Mouse (Mus musculus) embryonic fibroblast, embryonic 13.5 days (primary cell): Measurements from ENCODE around the gene Wdr43. TPM values are rescaled to one million over a fixed set of nuclear protein-coding genes. Genes with fewer than 3 reads are reported as not detected.

Source experiments
- H3K27ac ChIP-seq: 2 replicates; pipeline ENCODE4 v1.5.1; 2012; ENCODE audit warnings: low read length, control low read depth, inconsistent platforms; ENCODE audit not compliant: insufficient read depth
- H3K4me1 ChIP-seq: 2 replicates; pipeline ENCODE4 v1.6.1; 2011; ENCODE audit warnings: low read length; ENCODE audit not compliant: control insufficient read depth, insufficient read depth
- H3K4me3 ChIP-seq: 2 replicates; pipeline ENCODE4 v1.5.1; 2011; ENCODE audit warnings: mild to moderate bottlenecking, control low read depth, low read length; ENCODE audit not compliant: insufficient read depth
- CTCF ChIP-seq: IDR thresholded peaks from 2 replicates; pipeline ENCODE4 v1.5.1; 2011; ENCODE audit warnings: mild to moderate bottlenecking, control low read depth, low read length, moderate library complexity, borderline replicate concordance; ENCODE audit not compliant: insufficient read depth
- POLR2A ChIP-seq: IDR thresholded peaks from 2 replicates; pipeline ENCODE4 v1.6.1; 2011; ENCODE audit warnings: low read depth, mild to moderate bottlenecking, control low read depth, low read length, moderate library complexity
- polyA plus RNA-seq: library from polyadenylated mRNA; stranded (reverse); fragments of >200 nt; gene quantifications from 2 replicates; pipeline ENCODE4 v1.2.4, GENCODE M21; 2011; ENCODE audit warnings: low read depth; ENCODE audit not compliant: missing spikeins, insufficient read length

Gene Wdr43
- polyA plus RNA-seq, 1 experiment = 118 TPM

DNA sequence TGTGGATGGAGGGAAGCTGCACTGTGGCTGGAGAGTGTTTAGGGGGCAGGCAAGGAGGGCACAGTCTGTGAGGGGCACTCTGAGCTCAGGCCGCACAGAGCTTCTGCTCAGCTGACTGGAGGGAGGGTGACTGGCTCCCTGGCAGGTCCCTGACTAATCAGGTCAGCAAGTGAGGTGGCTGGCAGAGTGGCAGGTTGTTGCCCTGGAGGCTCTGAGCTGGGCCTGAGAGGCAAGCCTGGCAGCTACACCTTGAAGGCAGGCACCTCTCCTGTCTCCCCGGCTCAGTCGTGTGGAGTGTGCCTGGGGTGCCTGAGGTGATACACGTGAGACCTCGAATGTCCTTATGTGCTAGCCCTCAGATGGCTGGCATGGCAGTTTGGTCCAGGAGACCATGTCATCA, 80.7 kb downstream of the Wdr43 start:
- Histone ChIP-seq H3K4me3 (no peak overlapping the region), H3K27ac (no peak overlapping the region), H3K4me1 (no peaks in the 10 kb centered on the region)
- TF ChIP-seq CTCF (no peak), POLR2A (no peak)

DNA sequence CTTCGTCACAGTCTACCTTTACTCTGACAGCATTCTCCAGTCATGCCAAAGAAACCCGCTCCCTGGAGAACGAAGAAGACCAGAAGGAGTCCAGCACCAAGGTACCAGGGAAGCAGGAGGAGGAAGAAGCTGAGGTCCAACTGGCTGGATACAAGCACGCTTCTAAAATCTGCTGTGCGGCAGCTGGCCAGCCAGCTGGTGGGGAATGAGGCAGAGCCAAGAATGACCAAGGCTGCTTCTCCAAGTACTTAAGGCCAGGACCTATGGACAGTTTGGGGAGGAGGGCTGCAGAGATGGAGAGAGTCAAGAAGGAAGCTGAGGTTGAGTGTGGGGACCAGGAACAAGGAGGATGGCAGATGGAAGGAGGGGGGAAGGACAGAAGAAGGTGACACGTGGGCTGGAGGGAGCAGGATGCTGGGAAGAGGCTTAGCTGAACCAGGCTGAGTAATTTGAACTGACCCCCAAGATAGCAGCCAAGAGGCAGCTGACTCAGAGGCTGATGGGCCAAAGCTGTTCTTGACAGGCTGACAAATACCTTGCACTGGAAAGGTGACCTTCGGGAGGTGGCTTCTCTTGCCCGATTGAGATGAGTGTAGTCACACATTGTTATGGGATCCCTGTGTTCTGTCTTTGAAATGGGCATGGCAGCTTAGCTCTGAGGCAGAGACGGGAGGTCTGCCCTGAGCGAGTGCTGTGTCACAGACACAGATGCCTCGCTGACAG, 82.4 kb downstream of the Wdr43 start:
- no peak overlapping the region for H3K4me3 ChIP-seq
- TF ChIP-seq POLR2A (no peak), CTCF (no peak)
- no peak overlapping the region for H3K27ac ChIP-seq
- no peaks in the 10 kb centered on the region for H3K4me1 ChIP-seq

DNA sequence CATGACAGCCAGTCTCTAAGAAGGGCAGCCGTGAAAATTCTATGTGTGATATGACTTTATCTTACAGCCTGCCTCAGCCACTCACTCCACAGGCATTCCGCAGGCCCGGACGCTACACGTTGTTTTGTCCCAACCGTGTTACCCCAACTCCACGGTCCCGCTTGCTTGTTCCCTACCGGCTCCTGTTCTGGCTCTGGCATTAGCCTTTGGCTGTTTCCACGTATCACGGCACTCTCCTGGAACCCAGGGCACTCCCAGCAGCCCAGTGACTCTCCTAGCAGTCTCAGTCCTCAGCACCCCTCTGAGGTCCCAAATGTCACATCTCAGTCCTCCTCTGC, 82.9 kb downstream of the Wdr43 start:
- no peaks in the 10 kb centered on the region for H3K4me1 ChIP-seq
- TF ChIP-seq CTCF (no peak), POLR2A (no peak)
- no peak overlapping the region for H3K27ac ChIP-seq
- no peak overlapping the region for H3K4me3 ChIP-seq

DNA sequence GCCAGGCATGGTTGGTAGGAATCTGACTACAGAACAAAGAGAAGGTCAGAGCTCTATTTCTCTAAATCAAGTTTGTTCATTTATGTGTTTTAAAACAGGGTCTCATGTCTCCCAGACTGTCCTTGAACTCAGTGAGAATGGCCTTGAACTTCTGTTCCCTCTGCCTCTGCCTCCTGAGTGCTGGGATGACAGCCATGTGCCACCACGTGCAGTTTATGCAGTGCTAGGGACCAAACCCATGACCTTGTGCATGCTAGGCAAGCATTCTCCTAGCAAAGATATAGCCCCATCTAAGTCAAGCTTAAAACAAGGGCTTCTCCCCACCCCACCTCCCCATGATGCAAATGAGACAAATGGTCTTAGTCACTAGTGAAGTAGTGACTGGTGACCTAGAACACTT, 89.4 kb downstream of the Wdr43 start:
- no peaks in the 10 kb centered on the region for H3K4me1 ChIP-seq
- H3K4me3 ChIP-seq = no peak overlapping the region
- TF ChIP-seq POLR2A = no peak
- no peak for TF ChIP-seq CTCF
- H3K27ac ChIP-seq = no peak overlapping the region

DNA sequence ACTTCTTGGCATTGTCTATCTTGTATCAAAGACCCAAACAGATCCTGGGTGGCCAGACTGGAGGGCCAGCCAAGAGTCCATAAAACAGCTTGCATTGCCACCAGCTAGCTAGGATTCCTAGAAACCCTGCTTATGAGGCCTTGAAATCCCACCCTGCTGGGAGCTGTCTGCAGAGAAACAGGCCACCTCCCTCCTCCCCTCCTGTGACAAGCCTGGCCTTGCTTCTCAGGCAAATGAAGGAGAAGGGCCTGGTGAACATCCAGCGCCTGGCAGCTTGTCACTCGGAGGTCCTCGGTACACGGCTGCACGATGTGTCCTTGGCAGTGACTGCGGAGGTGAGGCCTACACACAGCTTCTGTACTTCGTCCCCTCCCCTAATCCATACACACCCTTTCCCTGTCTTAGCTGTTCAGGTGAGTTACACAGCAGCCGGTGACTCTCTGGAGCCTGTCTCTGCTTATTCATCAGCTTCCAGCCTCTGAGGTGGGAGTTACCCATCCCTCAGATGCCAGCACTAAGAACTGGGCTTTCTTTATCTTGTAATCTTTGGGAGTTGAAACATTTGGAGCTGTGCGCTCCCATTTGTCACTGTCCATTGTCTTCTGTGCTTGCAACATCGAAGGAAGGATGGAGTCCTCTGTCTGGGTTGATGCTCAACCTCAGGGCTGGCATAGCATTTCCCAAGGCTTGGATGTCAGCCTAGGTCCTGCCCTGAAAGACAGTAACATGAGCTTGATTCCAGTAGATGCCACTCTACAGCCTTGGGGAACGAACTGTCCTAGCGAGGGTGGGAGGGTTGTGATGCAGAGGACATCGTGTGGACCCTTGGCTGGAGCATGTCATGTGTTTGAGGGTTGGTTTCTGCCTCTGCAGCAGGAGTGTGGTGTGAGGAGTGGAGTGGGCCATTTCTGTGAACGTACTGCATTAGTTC, 90.1 kb downstream of the Wdr43 start:
- H3K4me1 ChIP-seq = no peaks in the 10 kb centered on the region
- no peak overlapping the region for H3K27ac ChIP-seq
- no peak for TF ChIP-seq CTCF
- TF ChIP-seq POLR2A = no peak
- no peak overlapping the region for H3K4me3 ChIP-seq

DNA sequence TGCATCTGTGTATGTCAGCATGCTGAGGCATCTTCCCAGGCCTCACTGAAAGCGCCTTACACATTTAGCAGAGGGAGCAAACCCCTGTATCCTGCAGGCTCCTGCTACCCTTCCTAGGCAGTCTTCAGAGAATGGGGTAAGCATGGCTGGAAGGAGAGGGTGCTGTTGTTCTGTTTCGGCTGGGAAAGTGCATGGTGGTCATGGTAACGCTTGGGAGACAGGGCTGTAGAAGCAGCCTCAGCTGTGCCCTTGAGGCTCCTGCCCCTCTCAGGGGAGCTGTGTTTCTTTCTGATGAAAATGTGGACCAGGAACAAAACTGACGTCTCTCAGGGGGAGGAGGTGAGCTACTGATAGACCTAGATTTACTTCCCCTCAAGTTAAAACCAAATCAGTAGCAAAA, 92.0 kb downstream of the Wdr43 start:
- Histone ChIP-seq H3K27ac (no peak overlapping the region), H3K4me1 (no peaks in the 10 kb centered on the region), H3K4me3 (no peak overlapping the region)
- no peak for TF ChIP-seq CTCF

Other genes with a start within 250 kb of the Wdr43 start
- 1.6 and 2.3 TPM in 2 replicates for gene Gm4707, start 156.0 kb upstream of the Wdr43 start, polyA plus RNA-seq
- 56.8 and 57.4 TPM in 2 replicates for gene Smchd1, start 140.6 kb upstream of the Wdr43 start, polyA plus RNA-seq
- gene Ndc80, start 89.0 kb upstream of the Wdr43 start, polyA plus RNA-seq = 22.4 and 29.5 TPM in 2 replicates
- gene Spdya, start 63.8 kb upstream of the Wdr43 start, polyA plus RNA-seq = not detected in 2 replicates
- not detected in 2 replicates for gene Togaram2, start 57.4 kb downstream of the Wdr43 start, polyA plus RNA-seq
- gene Pcare, start 137.0 kb downstream of the Wdr43 start, polyA plus RNA-seq = not detected in 2 replicates
- gene Clip4, start 152.6 kb downstream of the Wdr43 start, polyA plus RNA-seq = 14.9 and 25.8 TPM in 2 replicates